Mouse (Mus musculus) cortical plate, adult 2 months (tissue): Measurements from ENCODE around the gene Tmem104.

Experiments used
- CTCF ChIP-seq: fragments of 200-500 bp; IDR thresholded peaks from 2 replicates; pipeline ENCODE4 v1.5.1; 2011; ENCODE audit warnings: mild to moderate bottlenecking, control low read depth, low read length; ENCODE audit not compliant: insufficient read depth; ENCODE audit errors: extremely low read depth
- POLR2A ChIP-seq: fragments of 200-500 bp; IDR thresholded peaks from 2 replicates; pipeline ENCODE4 v1.6.1; 2011; ENCODE audit warnings: mild to moderate bottlenecking, low read length, control low read depth; ENCODE audit not compliant: insufficient read depth; ENCODE audit errors: extremely low read depth

GRCm38 (mm10) chr11:115231924-115232323 is 44.6 kb downstream of the Tmem104 start:
- TF ChIP-seq POLR2A (no peak), CTCF (no peak)
